8 mouse cellular contexts compared by ENCODE assay signal in the genomic region with DNA sequence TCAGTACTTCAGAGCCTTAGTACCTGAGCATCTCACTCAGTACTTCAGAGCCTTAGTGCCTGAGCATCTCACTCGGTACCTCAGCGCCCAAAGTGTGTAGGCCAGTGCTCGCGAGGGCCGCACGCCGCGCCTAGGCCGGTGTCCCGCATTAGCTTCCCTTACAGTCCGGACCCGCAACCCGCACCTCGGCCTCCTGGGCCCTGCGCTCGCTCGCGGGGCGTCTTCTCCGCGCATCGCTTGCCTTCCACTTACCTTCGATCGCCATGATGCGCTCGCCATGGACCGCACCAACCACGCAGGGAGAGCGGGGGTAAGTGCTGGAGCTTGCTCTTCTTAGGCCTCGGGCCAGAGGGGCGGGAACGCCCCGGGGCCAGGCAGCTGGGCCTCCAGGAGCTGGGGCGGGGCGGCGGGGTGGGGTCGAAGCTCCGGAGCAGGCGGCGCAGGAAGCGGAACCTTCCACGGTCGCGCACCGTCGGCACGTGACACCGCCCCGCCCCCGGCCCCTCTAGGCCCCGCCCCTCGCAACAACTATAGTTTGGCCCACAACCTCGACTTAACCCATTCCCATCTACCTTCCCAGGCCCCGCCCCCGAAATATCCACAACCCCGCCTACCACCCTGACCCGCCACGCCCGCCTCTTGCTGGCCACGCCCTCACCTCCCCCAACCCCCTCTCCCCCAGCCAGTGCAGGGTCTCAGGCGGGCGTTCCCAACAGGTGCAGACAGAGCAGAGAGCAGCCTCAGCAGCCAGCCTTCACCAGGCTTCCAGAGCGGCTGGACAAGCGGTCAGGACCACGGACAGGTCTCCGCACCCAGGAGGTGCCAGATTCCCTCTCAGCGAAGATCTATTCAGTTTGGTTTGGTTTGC. TPM values are rescaled to one million over a fixed set of nuclear protein-coding genes. Genes with fewer than 3 reads are reported as not detected.
DNase-seq lines count a peak whose midpoint lies in the region; ATAC-seq and TF ChIP-seq lines count a peak whose summit lies in the region.

Gene Syt14 (minus strand): TSS at position 405 of the 868 bp plus-strand sequence.

- H3K27ac ChIP-seq in embryonic fibroblast, embryonic 13.5 days (ENCODE audit: insufficient read depth, low read length) = no peak within 1 kb of the TSS
- H3K27ac ChIP-seq in heart, embryonic 15.5 days = no peak within 1 kb of the TSS

- peaks cover 22% of the 10 kb centered on the region for H3K27me3 ChIP-seq in heart, embryonic 15.5 days

- H3K9ac ChIP-seq in heart, embryonic 15.5 days = peak within 1 kb of the TSS; percentile 49

- peak within 1 kb of the TSS; percentile 97 for H3K4me2 ChIP-seq in heart, embryonic 15.5 days

- H3K4me3 ChIP-seq in embryonic fibroblast, embryonic 13.5 days (ENCODE audit: insufficient read depth, low read length) = peak within 1 kb of the TSS; percentile 53
- H3K4me3 ChIP-seq in heart, embryonic 15.5 days = peak within 1 kb of the TSS; percentile 63

- peak; percentile 99 for DNase-seq in ES-CJ7 (ENCODE audit: low read depth, low spot score)
- DNase-seq in brain, embryonic 14.5 days (ENCODE audit: low read depth) = peak; percentile 94
- DNase-seq in kidney, postnatal 25 days = peak; percentile 80 to 91
- peak; percentile 9 to 19 for DNase-seq in lung, adult 18-20 months
- peak; percentile 69 for DNase-seq in ovary, adult 18-20 months (ENCODE audit: low spot score)
- peak; percentile 70 to 74 for DNase-seq in thymus, postnatal 10 days (ENCODE audit: low spot score in 2 of 2)

- WGBS in heart, embryonic 15.5 days = under 1% methylated on average over 48 of the region's 67 CpGs

- no peak for TF ChIP-seq CTCF in brain, embryonic 14.5 days (IDR thresholded peaks at IDR 0.05; ENCODE audit: borderline replicate concordance, extremely low read depth, insufficient read depth, insufficient read length)
- TF ChIP-seq CTCF in embryonic fibroblast, embryonic 13.5 days (IDR thresholded peaks at IDR 0.05; ENCODE audit: borderline replicate concordance, insufficient read depth, low read length) = no peak

- ATAC-seq in heart, embryonic 15.5 days (replicated peaks; ENCODE audit: insufficient number of reproducible peaks, insufficient read depth, low FRiP score, low read depth) = peak; percentile 91

- no peaks in the 10 kb centered on the region for H3K36me3 ChIP-seq in heart, embryonic 15.5 days

- H3K4me1 ChIP-seq in embryonic fibroblast, embryonic 13.5 days (ENCODE audit: control insufficient read depth, insufficient read depth, low read length) = no peaks in the 10 kb centered on the region
- H3K4me1 ChIP-seq in heart, embryonic 15.5 days (replicated peaks) = peaks cover 12% of the 10 kb centered on the region

- H3K9me3 ChIP-seq in heart, embryonic 15.5 days (replicated peaks) = no peaks in the 10 kb centered on the region

- peak; percentile 39; the same call in 1 of the 2 replicates for TF ChIP-seq POLR2A in brain, embryonic 14.5 days (IDR thresholded peaks at IDR 0.05; ENCODE audit: borderline replicate concordance, extremely low read depth, insufficient read depth, insufficient read length, poor library complexity, severe bottlenecking)
- 0 out of 2 replicates have a peak, but pooled peaks have one; percentile 27 for TF ChIP-seq POLR2A in embryonic fibroblast, embryonic 13.5 days (IDR thresholded peaks at IDR 0.05; ENCODE audit: low read depth, low read length)

RNA-seq across cellular contexts. Expression of gene Syt14, which starts in this region (rescaled TPM):
- polyA plus RNA-seq in brain, embryonic 14.5 days (2012; rRNA removed) = 6.6 and 10.3 TPM in 2 replicates
- polyA plus RNA-seq in embryonic fibroblast, embryonic 13.5 days (2011; ENCODE audit: insufficient read length, low read depth, missing spikeins) = 1.5 and 2.3 TPM in 2 replicates
- polyA plus RNA-seq in heart, embryonic 15.5 days (2015; fragmentation: Nextera tagmentation; extraction: Ambion mirVana) = 0.21 and 0.55 TPM in 2 replicates

Comparison
In these comparisons a context has a peak if more than half of its experiments do, and no peak if none do; other contexts are left out.
1. Peak in ATAC-seq, H3K4me3 ChIP-seq, H3K9ac ChIP-seq and H3K4me2 ChIP-seq in heart, embryonic 15.5 days; RNA of the gene not detected or under 1 TPM.
2. DNase-seq: peak in every context shown above with its lines; median percentile 99 in ES-CJ7; 94 in brain, embryonic 14.5 days; 86 in kidney, postnatal 25 days; 72 in thymus, postnatal 10 days; 69 in ovary, adult 18-20 months; 14 in lung, adult 18-20 months.